Mouse (Mus musculus): ENCODE measurements around the gene Dffb.
A peak's percentile ranks its signal among the peaks of the same experiment; 100 is the strongest.

Gene Dffb

DNA sequence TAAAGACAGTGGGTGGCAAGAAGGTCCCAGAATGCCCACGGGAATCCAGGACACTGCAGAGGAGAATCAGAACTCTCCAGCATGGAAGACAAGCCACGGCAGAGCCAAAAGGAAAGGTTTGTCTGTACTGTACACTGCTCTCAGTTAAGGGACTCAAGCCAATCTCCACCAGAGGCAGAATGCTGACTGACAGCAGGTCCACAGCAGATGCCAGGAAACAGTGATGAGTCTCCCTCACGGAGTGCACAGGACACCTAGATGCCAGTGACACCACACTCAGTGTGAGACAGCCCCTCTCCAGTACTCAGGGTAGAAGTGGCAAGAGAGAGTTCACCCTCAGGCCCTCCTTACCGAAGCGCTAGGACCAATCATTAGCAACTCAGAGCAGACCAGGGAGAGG, 8.3 kb downstream of the Dffb start:
- DNase-seq (ENCODE audit: low read depth), result no peak

DNA sequence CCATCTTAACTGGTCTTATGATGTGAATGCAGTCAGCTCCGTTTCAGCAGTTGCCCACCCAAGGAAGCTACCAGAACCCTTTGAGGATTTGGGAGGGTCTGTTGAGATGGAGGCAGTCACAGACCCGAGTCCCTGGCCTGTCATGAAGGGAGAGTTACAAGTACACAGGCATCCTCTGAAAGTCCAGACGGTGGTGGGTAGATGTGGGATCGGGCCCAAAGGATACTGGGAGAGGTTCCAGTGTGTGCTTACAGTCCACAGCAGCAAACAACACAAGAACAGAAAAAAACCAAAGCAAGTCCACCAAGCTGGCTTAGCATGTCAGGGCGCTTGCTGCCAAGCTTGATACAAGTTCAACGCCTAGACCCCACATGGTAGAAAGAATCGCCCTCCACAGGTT, 12.3 kb downstream of the Dffb start:
- no peak for DNase-seq (ENCODE audit: low read depth)

DNA sequence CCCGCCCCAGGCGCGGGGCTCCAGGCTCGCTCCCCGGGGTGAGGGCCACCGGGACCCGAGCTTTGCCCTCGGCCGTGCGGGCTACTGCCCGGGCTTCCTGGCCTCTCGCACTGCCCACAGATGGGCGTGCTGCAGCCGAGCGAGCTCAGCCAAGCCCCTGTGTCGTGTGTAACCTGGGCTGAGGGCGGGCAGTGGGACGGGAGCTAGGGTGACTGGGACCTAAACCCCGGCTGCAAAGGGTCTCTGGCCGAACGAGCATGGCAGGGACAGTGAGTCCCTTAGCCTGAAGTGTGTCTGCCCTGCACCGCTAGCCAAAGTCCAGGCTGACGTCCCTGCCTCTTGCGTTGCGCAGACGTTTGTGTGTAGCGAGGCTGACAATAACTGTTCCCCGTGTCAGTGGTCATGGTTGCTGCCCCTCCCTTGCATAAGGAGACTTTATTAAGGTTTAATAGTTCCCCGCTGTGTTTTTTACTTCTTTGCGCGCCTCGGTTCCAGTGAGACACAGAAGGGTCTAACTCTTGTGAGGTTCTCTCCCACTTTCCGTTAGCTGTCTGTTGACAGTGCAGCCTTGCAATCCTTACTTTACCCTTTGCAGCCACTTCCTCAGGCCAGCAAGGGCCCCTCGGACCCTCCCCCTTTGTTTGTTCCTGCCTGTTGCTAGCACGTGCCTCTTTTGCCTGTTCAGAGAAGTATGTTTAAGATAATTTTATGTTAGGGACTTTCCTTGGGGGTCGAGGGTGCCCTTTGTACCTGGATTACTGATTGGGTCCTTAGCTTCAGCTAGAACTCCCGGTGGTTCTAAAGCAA, 17.3 kb downstream of the Dffb start:
- no peak for DNase-seq (ENCODE audit: low read depth)

DNA sequence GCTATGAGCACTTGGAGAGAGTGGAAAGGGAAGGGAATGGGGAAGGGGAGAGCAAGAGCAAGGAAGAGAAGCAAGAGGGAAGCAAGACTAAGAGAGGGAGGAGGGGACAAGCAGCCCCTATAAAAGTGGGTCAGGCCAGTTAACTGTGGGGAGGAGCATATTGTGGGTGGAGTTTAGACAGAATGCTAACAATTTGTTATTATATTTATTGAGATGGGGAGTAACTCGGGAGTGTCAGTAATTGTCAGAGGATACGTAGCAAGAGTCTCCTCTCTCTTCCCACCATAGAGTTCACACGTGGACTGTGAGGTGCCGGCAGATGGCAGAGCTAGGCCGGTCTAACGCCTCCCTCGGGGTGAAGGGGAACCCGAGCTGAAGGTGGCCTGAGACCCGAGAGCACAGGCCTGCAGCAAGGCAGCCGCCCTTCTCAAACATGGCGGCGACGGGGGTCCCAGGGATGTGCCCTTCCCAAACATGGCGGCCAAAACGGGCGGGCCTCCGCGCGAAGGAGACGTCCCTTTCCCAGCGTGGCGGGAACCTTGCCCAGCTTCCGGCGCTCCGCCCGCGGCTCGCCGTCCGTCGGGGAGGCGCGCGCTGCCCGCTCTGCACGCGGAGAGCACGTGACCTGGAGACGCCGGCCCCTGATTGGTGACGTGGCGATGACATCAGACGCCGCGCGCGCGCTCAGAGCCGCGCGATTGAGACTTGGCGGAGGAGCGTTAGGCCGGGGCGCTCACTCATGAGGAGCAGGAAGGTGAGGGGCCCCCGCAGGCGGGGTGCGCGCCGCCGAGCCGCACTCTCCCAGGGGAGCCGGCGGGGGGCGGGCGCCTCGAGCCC, 18.1 kb downstream of the Dffb start, which contains the start of gene A430005L14Rik:
Gene A430005L14Rik, plus strand, starts transcription at position 669 of the 837 bp plus-strand sequence.
- peak; percentile 98 for DNase-seq (ENCODE audit: low read depth)

DNA sequence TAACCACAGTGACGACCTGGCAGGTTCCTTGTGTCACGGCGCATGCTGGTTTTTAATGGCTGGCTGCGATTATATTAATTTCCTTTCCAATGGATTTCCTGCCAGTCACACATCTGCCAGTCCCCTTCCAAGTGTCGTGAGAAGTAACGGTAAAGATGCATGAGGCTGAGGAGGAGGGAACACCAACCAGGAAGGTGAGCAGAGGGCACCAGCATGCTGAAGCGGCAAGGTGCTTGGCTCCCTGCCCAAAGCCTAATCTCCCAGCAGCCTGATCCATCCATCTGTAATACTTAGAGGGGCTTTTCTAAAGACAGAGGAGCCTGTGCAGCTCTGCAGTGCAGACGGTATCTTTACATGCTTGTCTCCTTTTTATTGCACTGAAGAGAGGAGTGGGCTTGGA, 19.3 kb downstream of the Dffb start:
- DNase-seq (ENCODE audit: low read depth), result no peak

DNA sequence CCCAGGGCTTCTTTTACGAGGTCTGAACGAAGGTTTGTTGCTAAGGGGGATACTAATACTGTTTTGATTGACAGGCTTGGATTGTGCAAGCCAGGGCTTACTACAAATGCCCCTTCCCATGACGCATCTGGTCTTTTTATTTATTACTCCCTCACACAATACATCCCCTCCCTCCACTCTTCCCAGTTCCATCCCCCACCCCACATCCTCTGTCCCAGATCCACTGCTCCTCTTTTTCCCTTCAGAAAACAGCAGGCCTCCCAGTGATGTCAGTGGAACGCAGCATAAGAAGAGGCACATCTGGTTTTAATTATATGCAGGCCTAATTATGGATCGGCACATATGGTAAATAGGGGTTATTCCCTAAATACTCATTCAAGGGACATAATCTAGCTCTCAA, 23.2 kb downstream of the Dffb start:
- peak; percentile 8 for DNase-seq (ENCODE audit: low read depth)

DNA sequence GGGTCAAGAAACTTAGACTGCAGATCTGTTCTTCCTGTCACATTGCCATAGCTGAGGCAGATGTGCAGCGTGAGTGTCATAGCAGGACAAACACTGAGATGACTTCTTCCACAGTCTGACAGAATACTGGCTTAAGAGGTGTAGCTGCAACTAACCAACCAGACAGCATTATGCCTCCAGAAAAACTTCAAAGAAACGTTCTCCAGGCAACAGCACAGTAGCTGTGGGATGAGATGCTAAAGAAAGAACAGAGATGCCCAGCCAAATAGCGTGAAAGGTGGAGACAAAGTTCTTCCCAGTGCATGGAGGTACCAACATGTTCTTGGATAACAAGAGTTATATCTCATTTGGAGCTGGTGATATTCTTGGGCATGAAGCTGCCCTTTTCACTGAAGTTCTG, 23.8 kb downstream of the Dffb start:
- no peak for DNase-seq (ENCODE audit: low read depth)

DNA sequence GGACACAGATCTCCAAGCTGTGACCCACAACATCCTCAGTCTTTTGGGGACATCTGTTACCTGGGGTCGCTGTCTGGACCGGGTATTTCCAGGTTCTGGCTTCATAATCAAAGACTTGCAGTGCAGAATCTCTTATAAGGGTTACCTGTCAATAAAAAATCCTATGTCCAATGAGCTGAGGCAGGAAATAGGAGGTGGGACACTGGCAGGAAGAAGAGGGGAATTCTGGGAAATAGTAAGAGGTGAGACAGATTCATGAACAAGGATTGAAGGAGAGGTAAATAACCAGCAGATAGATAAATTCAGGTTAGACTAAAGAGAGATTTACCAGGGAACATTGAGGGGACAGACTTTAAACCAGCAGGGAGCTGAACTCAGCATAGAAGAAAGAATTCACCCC, 24.6 kb downstream of the Dffb start:
- peak; percentile 54 for DNase-seq (ENCODE audit: low read depth)

DNA sequence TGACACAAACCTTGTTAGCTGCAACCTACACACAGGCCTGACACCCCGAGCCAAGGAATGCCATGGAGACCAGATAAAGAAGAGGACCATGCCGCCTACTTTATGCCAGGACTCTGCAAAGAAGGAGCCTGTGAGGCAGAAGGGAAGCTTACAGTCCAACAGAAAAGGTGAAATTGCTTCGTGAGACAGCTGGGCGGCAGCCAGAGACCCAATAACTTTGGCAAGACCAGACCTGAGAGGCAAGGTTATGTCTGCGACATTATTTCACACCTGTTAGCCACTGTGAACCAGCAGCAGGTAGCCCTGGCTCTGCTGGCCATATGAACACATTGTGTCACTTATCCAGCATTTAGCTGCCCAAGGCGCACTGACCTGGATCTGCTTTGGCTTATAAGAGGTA, 29.2 kb downstream of the Dffb start:
- DNase-seq (ENCODE audit: low read depth), result no peak

DNA sequence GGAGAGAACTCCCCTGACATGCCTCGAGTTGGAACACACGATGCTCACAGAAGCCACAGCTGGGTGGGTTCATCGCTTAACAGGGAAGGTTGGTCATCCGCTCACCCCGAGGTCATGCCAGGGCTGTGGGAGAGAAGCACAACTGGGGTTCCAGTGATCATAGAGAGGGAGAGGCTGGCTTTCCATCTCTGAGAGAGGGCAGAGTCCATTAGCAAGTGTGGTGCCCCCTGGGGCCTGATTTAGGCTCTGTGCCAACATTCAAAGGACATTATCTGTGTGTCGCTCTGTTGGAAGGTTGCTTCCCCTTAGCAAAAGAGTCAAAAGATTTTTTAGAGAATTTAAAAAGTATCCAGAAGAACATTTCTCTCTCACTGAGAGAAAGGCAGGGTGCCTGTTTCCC, 30.7 kb downstream of the Dffb start:
- no peak for DNase-seq (ENCODE audit: low read depth)

DNA sequence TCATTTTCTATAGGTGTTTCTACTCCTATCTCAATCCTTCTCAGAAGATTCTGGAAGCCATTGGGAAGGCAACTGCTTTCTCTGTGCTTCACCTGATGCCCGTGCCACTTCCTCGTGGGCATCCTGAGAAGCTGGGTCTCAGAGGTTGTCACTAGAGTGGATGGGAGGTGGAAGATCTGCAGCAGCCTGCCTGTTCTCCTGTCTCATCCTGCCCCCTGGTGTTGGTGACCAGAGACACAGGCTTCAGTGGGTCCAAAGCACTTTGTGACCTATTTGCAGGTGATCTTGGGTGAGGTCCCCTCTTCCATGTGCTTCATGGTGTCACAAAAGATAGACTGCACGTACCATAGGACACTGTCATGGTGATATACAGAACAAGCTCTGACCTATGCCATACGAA, 31.7 kb downstream of the Dffb start:
- peak; percentile 56 for DNase-seq (ENCODE audit: low read depth)

DNA sequence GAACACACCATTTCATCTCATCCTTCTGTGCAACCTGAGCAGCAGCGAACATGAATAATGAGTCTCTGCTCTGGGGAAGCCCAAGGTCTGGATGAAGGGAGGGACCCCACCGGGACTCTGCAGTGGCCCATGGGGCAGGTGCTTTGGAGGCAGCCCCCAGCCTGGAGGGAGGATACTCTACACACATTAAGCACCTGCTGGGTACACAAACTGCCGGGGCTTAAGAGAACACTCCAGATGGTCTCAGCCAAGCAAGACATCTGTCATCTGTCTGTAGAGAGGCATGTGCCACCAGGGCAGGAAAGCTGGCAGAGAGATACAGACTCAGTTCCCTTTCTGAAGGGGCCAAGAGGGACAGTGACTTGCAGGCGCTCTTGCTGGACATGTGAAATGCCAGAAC, 45.0 kb downstream of the Dffb start:
- DNase-seq (ENCODE audit: low read depth), result no peak

DNA sequence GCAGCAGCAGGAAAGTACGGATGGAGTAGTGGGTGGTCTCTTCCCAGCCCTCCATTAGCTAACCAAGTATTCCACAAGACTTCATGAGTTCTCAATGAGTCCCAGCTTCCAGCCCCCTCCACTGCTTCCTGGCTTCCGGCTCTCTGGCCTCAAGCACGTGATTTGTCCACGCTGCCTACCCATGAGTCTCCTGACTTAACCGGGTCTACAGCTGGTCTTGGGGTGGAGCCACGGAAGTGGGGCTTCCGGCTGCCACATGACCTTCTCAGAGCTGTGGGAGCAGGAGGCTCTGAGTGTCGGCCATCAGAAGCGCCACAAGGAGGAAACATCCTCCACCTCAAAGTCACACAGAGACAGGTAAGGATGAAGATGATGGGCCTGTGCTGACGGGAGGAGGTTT, 45.5 kb downstream of the Dffb start:
- DNase-seq (ENCODE audit: low read depth), result peak; percentile 3

DNA sequence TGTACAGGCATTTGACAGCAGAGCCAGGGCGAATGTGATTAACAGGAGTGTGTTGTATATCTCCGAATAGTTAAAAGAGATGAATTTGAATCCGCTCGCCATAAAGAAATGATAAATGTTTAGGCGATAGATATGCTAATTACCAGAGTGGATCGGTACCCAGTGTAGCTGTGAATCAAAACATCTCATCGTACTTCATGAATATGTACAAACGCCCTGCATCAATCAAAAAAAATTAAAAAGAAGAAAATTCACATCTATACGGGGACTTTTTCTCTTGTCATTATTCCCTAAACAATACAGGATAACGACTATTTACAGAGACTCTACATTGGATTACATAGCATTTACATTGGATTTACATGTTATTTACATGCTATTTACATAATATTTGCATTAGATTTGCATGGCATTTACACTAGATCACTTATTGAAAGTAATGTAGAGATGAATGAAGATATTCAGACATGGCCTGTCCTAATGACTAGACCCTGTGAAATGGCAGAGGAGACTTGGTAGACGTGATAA, 46.1 kb downstream of the Dffb start:
- no peak for DNase-seq (ENCODE audit: low read depth)

DNA sequence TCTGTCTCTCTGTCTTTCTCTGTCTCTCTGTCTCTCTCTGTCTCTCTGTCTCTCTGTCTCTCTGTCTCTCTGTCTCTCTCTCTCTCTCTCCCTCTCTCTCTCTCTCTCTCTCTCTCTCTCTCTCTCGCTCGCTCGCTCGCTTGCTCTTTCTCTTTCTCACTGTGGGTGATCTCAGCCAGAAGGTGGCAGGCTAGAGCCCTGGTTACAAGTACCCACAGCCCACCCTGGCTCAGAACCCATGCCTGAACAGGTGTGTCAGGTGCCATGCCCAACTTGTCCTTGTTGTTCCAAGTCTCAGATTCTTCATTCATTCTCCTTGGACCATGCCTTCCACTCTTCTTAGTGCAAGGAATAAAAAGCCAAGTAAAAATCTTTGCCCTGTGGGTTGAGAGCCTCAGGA, 52.8 kb downstream of the Dffb start:
- peak; percentile 22 for DNase-seq (ENCODE audit: low read depth)

DNA sequence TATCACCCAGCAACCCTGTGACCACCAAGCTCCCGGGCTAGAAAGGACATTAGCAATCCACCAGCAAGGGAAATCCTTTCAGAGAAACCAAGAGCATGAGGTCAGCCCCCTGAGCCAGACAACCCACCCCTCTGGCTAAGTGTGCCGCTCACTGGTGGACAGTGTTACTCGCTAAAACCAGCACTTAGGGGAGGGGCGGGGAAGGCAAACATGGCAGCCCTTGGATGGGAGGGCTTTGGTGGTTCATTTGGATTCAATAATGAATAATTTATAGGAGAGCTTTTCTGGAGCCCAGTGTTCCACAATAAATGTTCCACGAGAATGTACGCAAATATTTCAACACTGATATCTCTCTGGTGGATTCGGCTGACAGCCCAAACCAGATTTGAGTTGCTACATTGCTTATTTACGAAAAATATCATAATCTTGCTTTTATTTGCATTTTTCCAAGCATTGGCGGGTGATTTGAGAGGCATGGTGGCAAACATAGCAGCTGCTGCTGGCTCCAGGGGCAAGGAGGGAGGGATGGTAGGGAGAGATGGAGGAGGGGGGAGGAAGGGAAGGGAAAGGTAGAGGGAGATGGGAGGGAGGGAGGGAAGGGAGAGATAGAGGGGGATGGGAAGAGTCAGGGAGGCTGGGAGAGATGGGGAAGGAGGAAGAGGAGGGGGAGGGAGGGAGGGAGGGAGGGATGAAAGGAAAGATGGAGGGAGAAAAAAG, 54.3 kb downstream of the Dffb start:
- no peak for DNase-seq (ENCODE audit: low read depth)

DNA sequence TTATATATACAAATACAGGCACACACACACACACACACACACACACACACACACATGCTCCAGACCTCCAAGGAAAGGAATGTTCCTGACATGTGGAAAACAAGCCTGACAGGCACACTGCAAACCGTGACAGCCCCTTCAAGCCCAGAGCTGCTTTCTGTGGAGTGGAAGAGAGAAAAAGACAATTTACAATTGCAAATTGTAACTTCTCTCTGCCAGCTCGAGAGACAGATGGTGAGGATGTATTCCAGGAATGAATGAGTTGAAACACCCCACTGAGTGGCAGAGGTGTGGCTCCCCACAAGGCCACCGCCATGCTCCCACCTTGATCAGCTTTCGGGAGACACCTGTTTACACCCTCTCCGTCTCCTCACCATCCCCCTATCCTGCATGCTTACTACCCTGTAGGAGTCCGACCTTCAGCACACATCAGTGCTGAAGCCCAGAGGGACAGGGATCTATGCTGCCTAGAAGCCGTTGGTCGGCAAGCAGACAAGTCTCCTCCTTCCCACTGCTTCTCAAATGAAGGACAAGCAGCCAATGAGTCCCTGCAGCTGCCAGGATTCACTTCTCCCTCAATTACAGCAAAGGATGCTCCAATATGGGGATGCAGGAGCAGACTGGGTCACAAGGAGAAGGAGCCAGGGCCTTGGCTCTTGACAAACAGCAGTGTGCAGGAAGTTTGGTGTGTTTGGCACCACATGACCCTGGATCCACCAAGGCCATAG, 57.0 kb downstream of the Dffb start:
- no peak for DNase-seq (ENCODE audit: low read depth)

Measured in NIH3T3 (cell line).